Mouse (Mus musculus) retina, postnatal 7 days (tissue): ENCODE results near the gene Prkn.

Source experiments
- DNase-seq: peaks from one replicate; pipeline ENCODE4 v3.0.0-alpha.2; 2012; ENCODE audit warnings: low read depth, low spot score

The Prkn gene

GRCm38 (mm10) chr17:11532066-11532465 lies 691.9 kb downstream of the Prkn start:
- no peak for DNase-seq

DNA sequence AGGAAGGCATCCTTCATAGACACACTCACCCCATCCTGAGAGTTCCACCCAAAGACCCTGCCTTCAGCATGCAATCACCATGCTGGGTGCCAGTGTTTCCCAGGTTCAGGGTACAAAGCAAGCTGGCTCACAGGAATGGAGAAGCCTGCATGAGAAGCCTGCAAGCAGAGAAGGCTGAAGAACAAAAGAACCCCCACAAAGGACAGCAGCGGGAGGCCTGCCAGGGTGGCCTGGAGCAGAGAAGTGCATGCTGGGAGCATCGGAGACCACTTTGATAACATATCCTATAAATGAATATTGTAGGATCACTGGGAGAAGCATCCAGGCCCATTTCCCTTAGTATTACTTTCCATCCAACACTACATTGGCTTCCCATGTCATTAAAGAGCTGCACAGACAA lies 692.6 kb downstream of the Prkn start:
- DNase-seq = no peak

GRCm38 (mm10) chr17:11533835-11534234 lies 693.7 kb downstream of the Prkn start:
- DNase-seq = no peak

DNA sequence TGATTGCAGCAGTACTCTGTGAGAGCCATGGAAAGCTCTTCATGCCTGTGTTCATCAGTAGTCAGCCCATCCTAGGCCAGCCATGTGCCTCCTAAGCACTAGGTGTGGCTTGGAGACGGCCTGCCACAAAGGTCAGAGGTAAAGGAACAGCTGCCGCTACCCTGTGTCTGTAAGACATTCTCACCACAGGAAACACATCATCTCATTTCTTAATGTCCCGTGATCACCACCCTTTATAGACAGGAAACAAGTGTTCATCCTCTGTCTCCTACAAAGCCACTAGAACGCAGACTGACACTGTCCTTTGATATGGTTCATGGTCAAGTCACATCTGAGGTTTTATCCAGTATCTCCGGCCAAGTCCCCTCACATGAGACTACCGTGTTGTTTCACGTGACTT lies 698.6 kb downstream of the Prkn start:
- DNase-seq = no peak

DNA sequence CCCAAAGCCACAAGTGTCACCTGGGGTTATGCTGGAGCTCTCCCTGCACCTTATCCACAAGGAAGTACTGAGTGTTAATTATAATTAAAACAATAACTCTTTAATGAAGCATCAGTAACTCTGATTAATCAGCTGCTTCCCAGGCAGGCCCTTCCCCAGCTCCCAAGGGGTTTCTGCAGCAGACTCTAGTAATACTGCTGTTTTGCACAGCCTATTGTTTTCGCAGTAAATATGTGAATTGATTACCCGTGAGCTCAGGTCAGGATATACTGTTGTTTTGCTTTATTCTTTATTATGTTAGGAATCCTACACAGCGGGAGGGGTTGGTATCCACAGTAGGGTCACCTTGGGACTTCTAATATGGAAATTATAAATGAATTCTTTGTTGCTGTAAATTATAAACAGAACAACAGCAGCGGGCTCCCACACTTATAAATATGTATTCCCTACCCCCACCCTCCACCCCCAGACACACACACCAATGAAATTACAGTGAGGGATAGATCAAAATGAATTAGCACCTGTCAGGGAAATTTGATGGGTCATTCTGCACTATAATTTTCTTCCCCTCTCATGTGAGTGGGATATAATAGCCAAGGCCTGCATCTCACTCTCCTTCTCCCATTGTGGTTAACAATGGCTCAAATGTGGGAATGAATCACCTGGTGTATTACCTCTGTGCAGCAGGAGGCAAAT lies 701.9 kb downstream of the Prkn start:
- DNase-seq = no peak

- no peak for DNase-seq
Measured at GRCm38 (mm10) chr17:11550562-11550961, 710.4 kb downstream of the Prkn start.

- DNase-seq = no peak
Measured at GRCm38 (mm10) chr17:11565681-11566080, 725.5 kb downstream of the Prkn start.

DNA sequence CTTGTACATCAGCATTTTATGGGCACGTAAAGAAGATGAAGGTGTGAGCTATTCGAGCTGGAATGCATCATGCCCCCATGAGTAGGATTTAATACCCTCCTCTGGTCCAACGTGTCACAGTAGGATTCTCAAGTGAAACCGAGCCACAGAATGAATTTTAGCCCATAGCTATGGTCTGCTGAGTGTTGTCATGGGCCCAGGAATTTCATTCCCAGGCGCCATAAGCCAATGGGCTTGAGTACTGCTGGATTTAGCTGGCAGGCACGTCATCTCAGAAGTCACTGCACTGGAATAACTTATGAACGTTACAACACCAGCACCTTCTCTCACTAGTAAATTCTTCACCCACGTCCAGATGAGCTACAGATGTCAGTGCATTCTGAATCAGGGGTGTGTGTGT lies 730.2 kb downstream of the Prkn start:
- DNase-seq = no peak

- DNase-seq = no peak
Measured at GRCm38 (mm10) chr17:11573666-11574065, 733.5 kb downstream of the Prkn start.

- DNase-seq = no peak
Measured at GRCm38 (mm10) chr17:11585491-11585890, 745.3 kb downstream of the Prkn start.

- no peak for DNase-seq
Measured at GRCm38 (mm10) chr17:11607931-11608330, 767.7 kb downstream of the Prkn start.

GRCm38 (mm10) chr17:11611459-11611858 lies 771.3 kb downstream of the Prkn start:
- peak; percentile 16 for DNase-seq

DNA sequence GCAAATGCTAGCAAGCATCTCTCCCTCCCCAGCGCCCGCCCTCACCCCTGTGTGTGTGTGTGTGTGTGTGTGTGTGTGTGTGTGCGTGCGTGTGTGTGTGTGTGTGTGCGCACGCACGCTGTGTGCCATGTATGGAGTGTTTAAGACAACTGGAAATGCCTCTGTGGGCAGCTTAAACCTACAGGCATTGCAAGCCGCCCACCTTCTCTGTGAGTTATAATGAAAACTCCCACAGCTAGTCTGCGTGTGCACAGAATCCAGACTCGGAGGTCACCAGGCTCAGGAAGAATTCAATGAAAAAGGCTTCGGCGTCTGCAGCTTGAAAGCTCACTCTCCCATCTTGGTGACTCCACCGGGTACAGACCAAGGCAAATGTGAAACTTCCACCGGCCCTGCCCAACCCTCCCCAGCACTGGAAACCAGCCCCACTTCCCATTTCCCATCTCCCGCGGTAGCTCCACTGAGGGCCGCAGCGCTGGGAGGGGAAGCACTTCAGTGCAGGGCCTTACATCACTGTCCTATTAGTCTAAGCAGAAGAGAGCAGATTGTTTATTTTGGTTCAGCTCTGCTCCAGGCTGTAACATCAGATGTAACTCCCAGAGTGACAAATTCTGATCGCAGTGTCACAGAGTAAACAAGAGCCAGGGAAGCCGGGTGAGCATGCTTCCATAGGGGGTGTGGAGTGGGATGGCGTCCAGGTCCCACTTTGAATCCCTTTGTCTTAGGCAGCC lies 772.8 kb downstream of the Prkn start:
- no peak for DNase-seq

DNA sequence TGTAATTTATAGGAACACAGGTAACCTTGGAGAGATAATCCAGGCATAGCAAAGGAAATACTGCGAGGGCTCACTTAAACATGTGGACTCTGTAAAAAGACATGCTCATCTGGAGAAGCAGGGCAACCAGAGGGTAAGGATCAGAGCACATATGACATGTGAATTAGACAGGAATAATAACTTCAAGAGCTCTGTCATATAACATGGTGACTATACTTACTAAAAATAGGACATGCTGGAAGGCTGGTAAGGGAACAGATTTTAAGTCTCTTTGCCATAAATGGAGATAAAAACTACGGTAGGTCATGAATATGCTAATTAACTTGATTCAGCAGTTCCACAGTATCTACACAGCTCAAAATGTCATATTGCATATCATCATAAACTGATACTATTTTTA lies 777.4 kb downstream of the Prkn start:
- DNase-seq = no peak

DNA sequence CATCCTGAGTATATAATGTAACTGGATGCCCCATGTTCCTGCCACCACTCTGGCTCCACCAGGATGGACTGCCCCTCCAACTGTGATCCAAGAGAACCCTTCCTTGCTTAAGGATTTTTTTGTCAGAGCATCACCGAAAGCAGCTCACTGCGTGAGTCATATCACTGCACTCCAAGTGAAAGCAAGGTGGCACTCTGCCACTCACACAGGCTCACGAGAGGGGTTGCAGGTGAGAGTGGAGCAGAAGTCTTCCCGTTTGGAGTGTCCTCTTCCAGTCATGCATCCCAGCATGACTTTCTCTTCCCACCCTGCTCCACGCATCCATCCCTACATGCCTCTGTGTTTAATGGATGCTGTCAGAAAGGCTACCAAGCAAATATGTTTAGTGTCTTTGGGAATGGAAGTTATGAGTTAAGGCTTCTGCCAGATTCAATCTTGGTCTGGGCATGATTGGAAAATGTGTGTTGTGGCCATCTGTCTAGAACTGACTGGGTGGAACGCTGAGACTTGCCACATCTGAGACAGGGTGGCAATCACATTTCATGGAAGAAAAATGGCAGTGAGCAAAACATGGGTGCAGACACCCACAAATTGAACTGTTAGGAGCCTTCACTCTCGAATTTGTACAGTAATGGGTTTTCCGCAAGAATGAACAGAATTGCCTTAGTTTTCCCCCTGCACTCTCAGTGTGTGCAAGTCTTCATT lies 778.9 kb downstream of the Prkn start:
- DNase-seq = no peak

DNA sequence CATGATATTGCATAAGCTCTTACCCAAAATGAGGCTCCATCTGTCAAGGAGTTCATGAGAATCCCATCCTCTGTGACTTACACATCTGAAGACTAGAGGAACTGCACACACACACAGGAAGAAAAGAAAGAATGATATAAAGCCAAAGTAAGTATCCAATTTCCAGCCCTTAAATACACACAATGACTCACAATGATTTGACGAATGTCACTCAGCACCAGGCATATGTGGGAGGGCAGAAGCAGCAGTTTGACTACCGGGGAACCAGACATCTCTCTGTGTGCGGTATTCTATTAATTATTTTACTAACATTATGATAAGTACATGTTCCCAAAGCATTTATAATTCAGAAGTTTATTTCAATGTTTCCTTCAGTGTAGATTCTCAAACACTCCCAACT lies 780.6 kb downstream of the Prkn start:
- DNase-seq = no peak

DNA sequence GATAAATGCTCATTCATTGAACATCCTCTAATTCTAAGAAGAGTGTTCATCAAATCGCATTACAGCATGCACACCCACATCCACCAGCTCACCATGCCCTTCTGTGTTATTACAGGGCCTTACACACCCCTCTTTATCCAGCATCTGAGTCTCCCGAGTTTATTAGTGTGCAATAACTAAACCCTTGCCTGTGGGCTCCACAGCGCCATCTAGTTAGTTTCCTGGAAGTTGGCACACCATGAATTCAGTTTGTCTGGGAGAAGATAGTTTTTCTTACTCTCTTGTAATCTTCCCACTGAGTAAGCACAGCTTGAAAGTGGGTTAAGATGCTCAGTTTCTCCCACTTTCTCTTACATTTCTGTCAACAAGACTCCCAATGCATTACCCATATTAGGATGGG lies 781.3 kb downstream of the Prkn start:
- no peak for DNase-seq

- no peak for DNase-seq
Measured at GRCm38 (mm10) chr17:11626306-11626705, 786.1 kb downstream of the Prkn start.

DNA sequence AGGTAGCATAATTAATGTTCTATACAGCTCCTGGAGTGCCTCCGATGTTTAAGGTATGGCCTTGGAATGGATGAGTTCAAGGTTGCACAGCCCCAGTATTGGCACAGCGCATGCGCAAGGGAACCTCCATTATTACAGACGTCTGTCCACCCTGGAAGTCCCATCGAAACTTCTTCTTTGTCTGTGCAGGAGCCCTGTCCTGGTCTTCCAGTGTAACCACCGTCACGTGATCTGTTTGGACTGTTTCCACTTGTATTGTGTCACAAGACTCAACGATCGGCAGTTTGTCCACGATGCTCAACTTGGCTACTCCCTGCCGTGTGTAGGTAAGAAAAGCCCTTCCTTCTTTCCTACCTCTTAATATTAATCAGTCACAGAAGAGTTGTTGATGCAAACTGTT lies 794.9 kb downstream of the Prkn start:
- no peak for DNase-seq

DNA sequence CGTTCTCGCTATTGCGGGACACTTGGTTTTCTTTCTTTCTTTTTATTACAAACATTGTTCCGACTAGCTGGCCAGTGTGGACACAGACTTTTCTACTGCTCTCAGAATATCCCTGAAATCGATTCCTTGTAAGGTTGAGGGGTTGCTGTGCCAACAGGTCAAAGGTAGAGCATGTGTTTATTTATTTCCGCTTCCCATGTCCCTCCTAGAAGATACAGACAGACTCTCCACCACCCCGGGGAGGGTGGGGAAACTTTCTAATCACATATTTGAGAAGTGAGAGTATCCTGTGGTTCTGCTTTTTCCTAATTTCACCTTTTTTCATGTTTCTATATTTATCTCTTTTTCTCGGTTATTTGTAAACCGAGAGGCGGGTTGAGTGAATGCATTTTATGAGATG lies 797.5 kb downstream of the Prkn start:
- no peak for DNase-seq

GRCm38 (mm10) chr17:11638451-11638850 lies 798.3 kb downstream of the Prkn start:
- DNase-seq = no peak

- no peak for DNase-seq
Measured at GRCm38 (mm10) chr17:11639786-11640185, 799.6 kb downstream of the Prkn start.

- no peak for DNase-seq
Measured at GRCm38 (mm10) chr17:11642328-11642727, 802.1 kb downstream of the Prkn start.
